Mouse (Mus musculus) liver, embryonic 11.5 days (tissue): ENCODE results near the gene Tmem45b. TPM values are rescaled to one million over a fixed set of nuclear protein-coding genes. Genes with fewer than 3 reads are reported as not detected.

ENCODE experiments used
- ATAC-seq: fragments of 200-750 bp; cut with Nextera tagmentation; replicated peaks from 2 replicates; pipeline ENCODE4 v1.8.0; 2017; ENCODE audit warnings: moderate number of reproducible peaks, mild to moderate bottlenecking, moderate TSS enrichment, moderate library complexity; ENCODE audit not compliant: low FRiP score
- DNase-seq: peaks from one replicate; pipeline ENCODE4 v3.0.0-alpha.2; 2017; ENCODE audit warnings: low spot score
- H3K27ac ChIP-seq: fragments of 300-500 bp; sonication (generic); 2 replicates; pipeline ENCODE4 v1.5.1; 2014; ENCODE audit warnings: mild to moderate bottlenecking, low read depth, low read length, control low read depth
- H3K27me3 ChIP-seq: fragments of 300-500 bp; sonication (generic); replicated peaks from 2 replicates; pipeline ENCODE4 v1.6.1; 2014; ENCODE audit warnings: low read length, mixed read lengths; ENCODE audit not compliant: control insufficient read depth, insufficient read depth
- H3K36me3 ChIP-seq: fragments of 300-500 bp; sonication (generic); 2 replicates; pipeline ENCODE4 v1.6.1; 2014; ENCODE audit warnings: mild to moderate bottlenecking, low read length, moderate library complexity, mixed read lengths; ENCODE audit not compliant: control insufficient read depth, insufficient read depth
- H3K4me1 ChIP-seq: fragments of 300-500 bp; sonication (generic); replicated peaks from 2 replicates; pipeline ENCODE4 v1.6.1; 2014; ENCODE audit warnings: low read length, mixed read lengths; ENCODE audit not compliant: control insufficient read depth, insufficient read depth
- H3K4me2 ChIP-seq: fragments of 300-500 bp; sonication (generic); 2 replicates; pipeline ENCODE4 v1.6.1; 2014; ENCODE audit warnings: mild to moderate bottlenecking, control low read depth, moderate library complexity
- H3K4me3 ChIP-seq: fragments of 300-500 bp; sonication (generic); 2 replicates; pipeline ENCODE4 v1.5.1; 2014; ENCODE audit warnings: low read depth, low read length, control low read depth
- H3K9ac ChIP-seq: fragments of 300-500 bp; sonication (generic); 2 replicates; pipeline ENCODE4 v1.6.1; 2014; ENCODE audit warnings: low read depth, low read length, control low read depth
- H3K9me3 ChIP-seq: fragments of 300-500 bp; sonication (generic); 2 replicates; pipeline ENCODE4 v1.6.1; 2016; ENCODE audit warnings: low read length, inconsistent platforms, mixed read lengths; ENCODE audit not compliant: control insufficient read depth
- WGBS: fragments of 180-500 bp; shearing (Covaris S2); extraction: QIAGEN DNeasy Blood & Tissue Kit; methylation state at CpG from one replicate; pipeline ENCODE4 v1.1.7; 2014; 5-methylcytosine and 5-hydroxymethylcytosine counted together
- polyA plus RNA-seq: library from polyadenylated mRNA; unstranded; fragments of >200 nt; fragmentation: Nextera tagmentation; extraction: Ambion mirVana; gene quantifications from 2 replicates; pipeline ENCODE4 v1.2.1, GENCODE M21; 2014

Gene Tmem45b
- polyA plus RNA-seq, 1 experiment from 2014 or later, result not detected

DNA sequence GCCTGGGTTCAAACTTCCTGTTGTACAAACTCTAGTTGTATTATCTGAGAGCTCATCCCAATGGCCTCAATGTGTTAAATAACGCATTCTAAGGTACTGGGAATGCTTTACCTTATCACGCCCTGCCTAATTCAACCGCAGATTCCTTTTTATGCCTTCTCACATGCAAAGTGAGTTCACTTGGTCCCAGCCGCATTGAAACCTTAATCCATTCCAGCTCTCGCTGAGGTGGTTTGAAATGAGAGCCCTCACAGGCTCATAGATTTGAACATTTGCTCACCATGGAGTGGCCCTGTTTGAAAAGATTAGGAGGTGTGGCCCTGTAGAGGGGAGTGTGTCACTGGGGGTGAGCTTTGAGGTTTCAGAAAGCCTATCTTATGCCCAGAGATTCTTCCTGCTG is 23.9 kb downstream of the Tmem45b start:
- H3K4me1 ChIP-seq, result no peaks in the 10 kb centered on the region
- no peak overlapping the region for H3K4me2 ChIP-seq
- no peak for ATAC-seq
- H3K9me3 ChIP-seq, result no peaks in the 10 kb centered on the region
- DNase-seq, result no peak
- H3K4me3 ChIP-seq, result no peak overlapping the region
- no peak overlapping the region for H3K9ac ChIP-seq
- H3K36me3 ChIP-seq, result no peaks in the 10 kb centered on the region
- whole genome bisulfite sequencing, result 85% methylated on average over 5 of the region's 5 CpGs
- H3K27ac ChIP-seq, result no peak overlapping the region
- H3K27me3 ChIP-seq, result no peaks in the 10 kb centered on the region

- H3K4me1 ChIP-seq, result no peaks in the 10 kb centered on the region
- no peak overlapping the region for H3K9ac ChIP-seq
- no peaks in the 10 kb centered on the region for H3K27me3 ChIP-seq
- no peaks in the 10 kb centered on the region for H3K9me3 ChIP-seq
- no peak overlapping the region for H3K27ac ChIP-seq
- H3K36me3 ChIP-seq, result no peaks in the 10 kb centered on the region
- no peak for ATAC-seq
- H3K4me2 ChIP-seq, result no peak overlapping the region
- DNase-seq, result no peak
- 63% methylated on average over 6 of the region's 6 CpGs for WGBS
- no peak overlapping the region for H3K4me3 ChIP-seq
Measured at GRCm38 (mm10) chr9:31439341-31439740, 24.9 kb downstream of the Tmem45b start.

GRCm38 (mm10) chr9:31438834-31439233 is 25.4 kb downstream of the Tmem45b start:
- 68% methylated on average over 5 of the region's 5 CpGs for WGBS
- no peak overlapping the region for H3K4me2 ChIP-seq
- H3K9ac ChIP-seq, result no peak overlapping the region
- H3K4me3 ChIP-seq, result no peak overlapping the region
- no peaks in the 10 kb centered on the region for H3K4me1 ChIP-seq
- no peaks in the 10 kb centered on the region for H3K36me3 ChIP-seq
- H3K27me3 ChIP-seq, result no peaks in the 10 kb centered on the region
- ATAC-seq (no peak), DNase-seq (no peak)
- no peaks in the 10 kb centered on the region for H3K9me3 ChIP-seq
- H3K27ac ChIP-seq, result no peak overlapping the region

DNA sequence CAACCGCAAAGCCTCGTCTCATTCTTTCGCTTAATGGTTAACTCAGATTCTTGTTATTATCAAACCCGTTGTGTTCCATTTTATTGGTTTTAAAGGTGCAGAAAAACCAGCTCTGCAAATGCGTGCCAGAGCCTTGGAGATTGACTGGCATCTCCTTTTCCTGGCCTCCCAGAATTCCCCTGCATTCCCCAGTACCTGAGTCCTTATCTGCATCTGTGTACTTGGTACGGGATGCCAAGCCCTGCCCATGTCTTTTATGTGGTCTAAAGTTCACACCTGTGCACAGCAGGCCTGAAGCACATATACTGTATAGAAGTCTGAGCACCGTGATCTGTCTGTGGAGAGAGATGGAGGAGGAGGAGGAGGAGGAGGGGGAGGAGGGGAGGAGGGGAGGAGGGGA is 26.4 kb downstream of the Tmem45b start:
- ATAC-seq (no peak), DNase-seq (no peak)
- Histone ChIP-seq H3K4me1 (no peaks in the 10 kb centered on the region), H3K27ac (no peak overlapping the region), H3K36me3 (no peaks in the 10 kb centered on the region), H3K4me2 (no peak overlapping the region), H3K9ac (no peak overlapping the region), H3K27me3 (no peaks in the 10 kb centered on the region), H3K9me3 (no peaks in the 10 kb centered on the region), H3K4me3 (no peak overlapping the region)
- 83% methylated on average over 7 of the region's 7 CpGs for WGBS

GRCm38 (mm10) chr9:31435415-31435814 is 28.8 kb downstream of the Tmem45b start:
- Histone ChIP-seq H3K4me3 (no peak overlapping the region), H3K36me3 (no peaks in the 10 kb centered on the region), H3K27me3 (no peaks in the 10 kb centered on the region), H3K27ac (no peak overlapping the region), H3K9me3 (no peaks in the 10 kb centered on the region), H3K9ac (no peak overlapping the region), H3K4me2 (no peak overlapping the region), H3K4me1 (no peaks in the 10 kb centered on the region)
- ATAC-seq (no peak), DNase-seq (no peak)
- WGBS, result 77% methylated on average over 8 of the region's 8 CpGs

GRCm38 (mm10) chr9:31433431-31433830 is 30.8 kb downstream of the Tmem45b start:
- Histone ChIP-seq H3K27me3 (no peaks in the 10 kb centered on the region), H3K4me1 (no peaks in the 10 kb centered on the region), H3K27ac (no peak overlapping the region), H3K4me2 (no peak overlapping the region), H3K9ac (no peak overlapping the region), H3K4me3 (no peak overlapping the region), H3K36me3 (no peaks in the 10 kb centered on the region), H3K9me3 (no peaks in the 10 kb centered on the region)
- WGBS, result 77% methylated on average over 3 of the region's 3 CpGs
- no peak for DNase-seq
- no peak for ATAC-seq

DNA sequence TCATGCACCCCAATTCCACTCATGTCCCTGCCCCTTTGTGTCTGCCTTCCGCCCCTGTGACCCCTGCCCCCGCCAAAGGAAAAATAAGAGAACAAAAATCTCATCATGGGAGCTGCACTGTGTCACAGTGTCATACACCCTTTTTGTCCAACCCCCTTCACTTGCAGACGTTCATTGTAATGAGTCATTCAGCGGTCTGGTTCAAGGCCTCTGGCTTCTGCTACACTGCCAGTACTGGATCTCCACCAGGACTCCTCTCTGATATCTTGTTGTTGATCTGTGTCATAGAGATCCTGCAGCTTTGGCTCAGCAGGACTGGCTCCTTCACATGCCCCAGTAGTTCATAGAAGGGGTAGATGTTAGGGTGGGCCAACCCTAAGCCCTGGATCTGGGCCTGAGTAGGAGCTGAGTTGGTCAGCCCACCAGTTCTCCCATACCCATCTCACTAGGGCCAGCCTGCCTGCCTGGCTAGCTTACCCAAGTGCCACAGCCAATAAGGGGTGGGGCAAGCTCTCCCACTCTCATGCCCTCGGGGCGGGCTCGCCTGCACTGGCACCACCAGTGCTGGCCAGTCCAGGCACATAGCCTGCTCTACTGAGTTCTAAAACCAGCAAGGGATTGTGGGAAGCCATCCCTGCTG is 31.8 kb downstream of the Tmem45b start:
- H3K9ac ChIP-seq, result no peak overlapping the region
- no peaks in the 10 kb centered on the region for H3K9me3 ChIP-seq
- H3K27me3 ChIP-seq, result no peaks in the 10 kb centered on the region
- H3K4me3 ChIP-seq, result no peak overlapping the region
- H3K36me3 ChIP-seq, result no peaks in the 10 kb centered on the region
- no peak for DNase-seq
- 0 out of 2 replicates have a peak, but pooled peaks have one; percentile 15 for ATAC-seq
- no peaks in the 10 kb centered on the region for H3K4me1 ChIP-seq
- H3K4me2 ChIP-seq, result no peak overlapping the region
- 67% methylated on average over 7 of the region's 7 CpGs for WGBS
- no peak overlapping the region for H3K27ac ChIP-seq

GRCm38 (mm10) chr9:31431751-31432150 is 32.5 kb downstream of the Tmem45b start:
- ATAC-seq, result no peak
- Histone ChIP-seq H3K9ac (no peak overlapping the region), H3K27me3 (no peaks in the 10 kb centered on the region), H3K9me3 (no peaks in the 10 kb centered on the region), H3K36me3 (no peaks in the 10 kb centered on the region), H3K4me2 (no peak overlapping the region), H3K4me1 (no peaks in the 10 kb centered on the region), H3K4me3 (no peak overlapping the region), H3K27ac (no peak overlapping the region)
- WGBS, result 83% methylated on average over 5 of the region's 5 CpGs
- no peak for DNase-seq

DNA sequence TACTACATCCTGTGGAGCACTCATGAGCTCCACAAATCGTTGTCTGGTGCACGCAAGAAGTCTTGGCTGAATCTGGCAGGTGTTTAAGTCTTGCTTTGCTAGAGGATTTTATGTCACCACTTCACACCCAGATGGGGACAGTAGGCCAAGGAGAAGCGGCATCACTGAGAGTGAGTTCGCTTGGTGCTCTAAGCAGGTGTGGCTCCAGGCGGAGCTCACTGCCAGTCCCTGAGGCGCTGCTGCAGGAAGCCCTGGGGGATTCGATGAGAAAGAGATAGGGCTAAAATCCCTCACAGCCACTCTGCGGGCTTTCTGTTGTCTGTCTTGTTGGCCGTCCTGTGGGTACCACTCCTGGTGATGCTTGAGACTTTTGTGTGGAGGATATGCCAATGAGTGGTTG is 34.3 kb downstream of the Tmem45b start:
- H3K9ac ChIP-seq, result no peak overlapping the region
- ATAC-seq (no peak), DNase-seq (no peak)
- no peaks in the 10 kb centered on the region for H3K4me1 ChIP-seq
- H3K27me3 ChIP-seq, result no peaks in the 10 kb centered on the region
- no peaks in the 10 kb centered on the region for H3K36me3 ChIP-seq
- 63% methylated on average over 9 of the region's 9 CpGs for WGBS
- no peaks in the 10 kb centered on the region for H3K9me3 ChIP-seq
- H3K4me3 ChIP-seq, result no peak overlapping the region
- no peak overlapping the region for H3K4me2 ChIP-seq
- no peak overlapping the region for H3K27ac ChIP-seq
